Mouse (Mus musculus): ENCODE results near the gene Cnih3.

GRCm38 (mm10) chr1:181414985-181415384, 62.6 kb downstream of the Cnih3 start:
- no peak for TF ChIP-seq POLR2A (IDR thresholded peaks at IDR 0.05; ENCODE audit: insufficient read depth, low read depth, low read length)
- no peak for TF ChIP-seq CTCF (IDR thresholded peaks at IDR 0.05)

Data from heart, adult 2 months (tissue).